Mouse (Mus musculus) liver, adult 2 months (tissue): ENCODE measurements at regions not wholly inside any gene's neighbourhood (a gene's known extent, or its start where the extent isn't known, plus 50 kb on each side); places are given as distances from the start of the nearest gene placed in this dataset.

Experiments used
- CTCF ChIP-seq: fragments of 200-500 bp; IDR thresholded peaks from 2 replicates; pipeline ENCODE4 v1.5.1; 2011; ENCODE audit warnings: low read depth, low read length, control low read depth
- POLR2A ChIP-seq: fragments of 200-500 bp; IDR thresholded peaks from 2 replicates; pipeline ENCODE4 v1.6.1; 2011; ENCODE audit warnings: low read length, control low read depth; ENCODE audit not compliant: insufficient read depth; ENCODE audit errors: extremely low read depth

GRCm38 (mm10) chr1:77213462-77214098 is 301.3 kb downstream of the Epha4 start:
- TF ChIP-seq CTCF, result no peak
- no peak for TF ChIP-seq POLR2A
